Mouse (Mus musculus) stomach, postnatal 0 days (tissue): ENCODE measurements around the gene Krt1.

Experiments
- CTCF ChIP-seq: IDR thresholded peaks from 2 replicates; pipeline ENCODE4 v1.5.1; 2016; ENCODE audit warnings: antibody characterized with exemption, low read depth, mild to moderate bottlenecking, moderate library complexity
- EP300 ChIP-seq: optimal IDR thresholded peaks from 2 replicates; pipeline ENCODE3; 2016; ENCODE audit warnings: antibody characterized with exemption

DNA sequence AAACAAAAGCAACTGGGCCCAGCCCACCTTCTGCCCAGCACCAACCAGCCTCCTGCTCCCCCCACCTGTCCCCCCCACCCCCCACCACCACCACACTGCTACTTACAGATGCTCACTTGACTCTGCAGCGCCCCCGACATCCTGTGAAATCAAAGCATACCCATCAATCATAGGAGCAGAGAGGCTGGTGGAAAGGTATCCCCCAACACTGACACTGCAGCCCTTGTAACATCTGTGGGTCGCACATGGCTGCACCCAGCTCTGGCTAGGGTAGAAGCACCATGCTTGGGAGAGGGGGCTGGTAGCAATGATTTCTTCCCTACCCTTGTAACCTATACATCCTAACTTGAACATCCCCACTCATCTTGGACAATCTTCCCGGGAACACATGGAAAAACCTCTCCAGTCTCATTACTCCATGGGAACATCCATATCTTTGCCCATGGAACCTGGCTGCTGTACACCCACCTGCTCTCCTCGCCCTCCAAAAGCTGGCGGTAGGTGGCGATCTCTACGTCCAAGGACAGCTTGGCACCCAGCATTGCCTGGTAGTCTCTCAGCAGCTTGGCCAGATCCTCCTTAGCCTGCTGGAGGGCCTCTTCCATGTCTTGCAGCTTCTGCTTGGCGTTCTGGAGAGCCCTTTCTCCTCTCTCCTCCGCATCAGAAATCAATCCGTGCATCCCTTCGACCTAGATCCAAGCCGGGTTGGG lies 10.0 kb upstream of the Krt1 start:
- TF ChIP-seq CTCF (peak; percentile 66), EP300 (no peak)
